Mouse (Mus musculus) frontal cortex, postnatal 36 days (tissue): Measurements from ENCODE around the gene Tent4b.
A peak's percentile ranks its signal among the peaks of the same experiment; 100 is the strongest.
"Not testable (repeated sequence)": the region's sequence is repeated elsewhere in the genome, so short reads cannot be mapped to it uniquely, and the experiment has no call there.

Experiments used
- DNase-seq, 2 experiments: peaks; one replicate each; pipeline ENCODE4 v3.0.0; 2022; ENCODE audit warnings: low spot score in 2 of 2

Tent4b gene

GRCm38 (mm10) chr8:88198945-88199571 is at the start of gene Tent4b:
Gene Tent4b (plus strand): TSS chr8:88199213.
- peak; percentile 91 to 93 for DNase-seq

- peak; percentile 42 to 58 for DNase-seq
Measured at GRCm38 (mm10) chr8:88150910-88151371, 48.1 kb upstream of the Tent4b start.

GRCm38 (mm10) chr8:88160237-88160995 is 38.6 kb upstream of the Tent4b start:
- DNase-seq: peak; percentile 26 to 34

- DNase-seq: peak; percentile 45 to 56
Measured at GRCm38 (mm10) chr8:88161439-88161838, 37.6 kb upstream of the Tent4b start.

DNA sequence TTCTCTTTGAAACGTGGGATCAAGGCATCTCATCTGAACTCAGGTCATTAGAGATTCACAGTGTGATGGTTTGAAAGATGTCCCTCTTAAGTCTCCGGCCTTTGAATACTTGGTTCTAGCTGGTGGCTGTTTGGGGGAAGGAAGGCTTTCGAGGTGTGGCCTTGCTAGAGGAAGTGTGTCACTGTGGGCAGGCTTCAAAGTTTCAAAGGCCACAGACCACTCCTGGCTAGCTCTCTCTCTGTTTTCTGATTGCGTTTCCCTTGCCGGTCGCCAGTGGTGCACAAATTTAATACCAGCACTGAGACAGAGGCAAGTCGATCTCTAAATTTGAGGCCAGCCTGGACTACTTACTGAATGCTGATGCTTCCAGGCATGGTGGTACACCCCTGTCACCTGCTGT is 23.7 kb upstream of the Tent4b start:
- no peak for DNase-seq

DNA sequence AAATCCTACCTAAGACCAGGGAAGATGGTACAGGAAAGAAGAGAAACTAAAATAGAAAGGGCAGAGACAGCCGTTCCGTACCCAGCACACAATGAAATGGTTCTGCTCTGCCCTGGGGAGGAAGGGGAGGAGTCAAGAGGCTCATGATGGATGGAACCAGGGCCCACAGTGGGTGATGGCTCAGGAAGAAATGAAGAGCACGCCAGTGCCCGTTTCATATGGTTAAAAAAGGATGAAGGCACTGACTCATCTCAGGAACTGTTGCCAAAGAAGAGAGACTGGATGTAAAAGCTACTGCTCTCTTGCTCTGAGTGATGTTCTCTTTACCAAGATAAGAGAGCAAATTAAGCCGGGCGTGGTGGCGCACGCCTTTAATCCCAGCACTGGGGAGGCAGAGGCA is 21.7 kb upstream of the Tent4b start:
- DNase-seq: no peak

DNA sequence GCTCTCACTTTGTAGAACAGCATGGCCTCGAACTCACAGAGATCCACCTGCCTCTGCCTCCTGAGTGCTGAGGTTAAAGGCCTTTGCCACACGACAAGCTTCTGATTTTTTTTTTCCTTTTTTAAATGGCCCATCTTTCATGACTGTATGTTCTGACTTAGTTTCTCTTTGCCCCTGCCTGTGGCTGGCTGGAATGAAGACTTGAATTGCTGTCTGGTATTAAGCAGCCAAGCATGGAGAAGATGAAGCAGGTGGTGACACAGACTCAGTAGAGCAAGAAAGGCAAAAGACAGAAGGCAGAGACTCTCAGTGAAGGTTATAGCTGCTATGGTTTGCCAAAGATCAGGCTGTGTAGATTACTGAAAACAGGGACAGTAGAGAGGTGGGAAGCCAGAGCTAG is 15.9 kb upstream of the Tent4b start:
- no peak for DNase-seq

GRCm38 (mm10) chr8:88184914-88185313 is 14.1 kb upstream of the Tent4b start:
- DNase-seq: no peak

GRCm38 (mm10) chr8:88185716-88186115 is 13.3 kb upstream of the Tent4b start:
- no peak for DNase-seq

DNA sequence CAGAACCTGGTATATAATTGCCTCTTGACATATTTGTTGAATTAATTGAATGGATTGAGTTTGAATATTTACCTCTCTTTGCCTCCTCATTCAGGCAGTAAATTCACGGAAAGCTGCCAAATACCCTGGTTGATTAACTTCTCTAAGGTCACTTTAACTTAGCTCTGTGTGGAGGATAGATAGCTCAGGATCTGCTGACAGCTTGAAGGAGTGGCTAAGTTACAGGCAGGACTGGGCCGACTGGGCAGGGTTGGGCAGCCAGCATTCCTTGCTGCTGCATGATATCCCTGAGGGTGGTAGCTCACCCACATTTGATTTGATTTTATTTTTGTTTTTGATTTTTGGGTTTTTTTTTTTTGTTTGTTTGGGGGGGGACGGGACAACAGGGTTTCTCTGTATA is 1.7 kb upstream of the Tent4b start:
- DNase-seq: no peak

DNA sequence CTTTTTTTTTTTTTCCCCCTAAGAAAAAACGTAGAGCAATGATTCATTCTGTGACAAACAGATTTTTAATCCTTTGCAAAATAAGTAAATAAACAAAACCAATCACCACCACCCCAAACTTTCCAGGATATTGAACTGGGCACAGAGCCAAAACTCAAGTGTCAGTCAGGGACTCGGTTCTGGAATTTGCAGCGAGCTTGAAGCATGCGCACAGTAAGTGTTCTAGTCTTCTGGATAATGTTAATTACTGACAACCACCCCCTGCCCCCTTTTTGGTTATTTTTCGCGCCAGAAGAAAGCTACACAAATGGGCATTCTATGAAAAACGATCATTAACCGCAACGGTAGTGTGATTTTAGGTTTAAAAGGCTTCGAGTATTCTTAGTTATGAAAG is 465 bp upstream of the Tent4b start:
- no peak for DNase-seq

GRCm38 (mm10) chr8:88199700-88200601 is 938 bp downstream of the Tent4b start:
- peak in 1 of 2 experiments; percentile 24 for DNase-seq

DNA sequence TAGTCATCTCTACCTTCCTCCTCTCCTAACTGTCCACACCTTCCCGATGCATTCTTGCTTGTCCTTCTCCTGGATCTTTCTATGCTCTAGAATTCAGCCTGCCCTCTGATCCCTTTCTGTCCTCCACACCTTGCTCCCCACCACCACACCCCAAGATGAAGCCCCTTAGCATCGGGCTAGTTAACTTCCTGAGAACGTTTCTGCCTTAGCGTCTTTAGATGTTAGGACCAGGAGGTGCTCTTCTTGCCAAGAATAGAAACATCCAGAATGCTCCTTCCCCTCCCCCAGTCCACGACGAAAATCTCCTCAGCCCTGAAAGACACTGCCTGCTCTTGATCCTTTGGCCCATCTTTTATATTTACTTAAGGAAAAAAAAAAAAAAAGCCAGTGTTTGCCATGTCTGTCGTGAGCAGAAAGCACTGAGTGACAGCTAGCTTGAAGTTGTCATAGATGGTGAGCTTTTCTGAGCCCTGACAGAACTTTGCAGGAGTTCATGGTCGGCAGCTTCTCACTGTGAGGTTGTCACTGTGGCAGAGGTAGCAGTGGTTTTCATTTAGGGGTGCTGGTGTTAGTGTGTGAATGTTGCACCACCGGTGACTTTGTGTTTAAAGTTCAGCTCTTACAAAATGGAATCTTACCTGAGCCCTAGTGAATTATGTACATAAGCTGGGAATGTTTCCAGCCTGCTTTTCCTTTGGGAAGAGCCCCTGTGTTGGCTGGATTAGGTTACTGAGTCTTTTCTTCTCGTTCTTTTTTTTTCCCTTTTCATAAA is 1.9 kb downstream of the Tent4b start:
- no peak for DNase-seq

GRCm38 (mm10) chr8:88201641-88202040 is 2.6 kb downstream of the Tent4b start:
- DNase-seq: no peak

GRCm38 (mm10) chr8:88206016-88206415 is 7.0 kb downstream of the Tent4b start:
- no peak for DNase-seq

GRCm38 (mm10) chr8:88207121-88207821 is 8.3 kb downstream of the Tent4b start:
- no peak for DNase-seq

GRCm38 (mm10) chr8:88209930-88210827 is 11.2 kb downstream of the Tent4b start:
- DNase-seq: not testable (repeated sequence)

GRCm38 (mm10) chr8:88221353-88221752 is 22.3 kb downstream of the Tent4b start:
- DNase-seq: no peak

DNA sequence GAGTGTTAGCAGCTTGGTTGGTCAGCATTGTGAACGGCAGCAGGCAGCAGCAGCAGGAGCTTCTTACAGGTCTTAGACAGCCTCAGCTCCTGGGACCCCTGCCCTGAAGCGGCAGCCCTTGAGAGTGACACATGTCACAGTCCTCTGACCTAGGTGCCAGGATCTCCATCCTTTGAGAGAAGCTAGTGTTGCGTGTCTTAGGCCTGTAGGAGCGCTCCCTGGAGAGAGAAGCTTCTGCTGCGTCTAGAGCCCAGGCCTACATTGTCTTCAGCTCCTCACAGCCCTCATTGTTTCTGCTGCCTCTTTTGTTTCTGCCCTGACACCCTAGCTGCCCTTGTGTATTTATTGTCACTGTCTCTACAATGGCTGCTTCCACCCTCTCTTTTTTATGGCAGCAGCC is 26.3 kb downstream of the Tent4b start:
- no peak for DNase-seq

DNA sequence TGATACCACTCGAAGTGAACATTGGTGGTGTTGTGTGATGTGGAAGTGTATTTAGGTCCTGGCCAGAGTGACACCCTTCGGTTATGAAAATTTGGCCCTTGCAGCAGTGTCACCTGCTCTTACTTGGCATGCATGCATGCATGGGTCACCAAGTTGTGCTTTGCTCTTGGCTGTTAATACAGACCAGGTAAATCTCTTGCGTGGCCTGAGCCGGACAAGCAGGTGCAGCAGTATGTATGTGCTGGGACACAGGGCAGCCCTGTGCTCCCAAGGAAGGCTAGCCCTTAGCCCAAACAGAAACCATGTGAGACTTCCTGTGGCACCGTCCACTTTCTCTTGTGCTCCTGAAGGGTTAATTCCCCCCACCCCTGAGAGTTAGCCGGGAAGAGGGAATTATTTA is 28.8 kb downstream of the Tent4b start:
- DNase-seq: no peak
